In genomic region chr7:35267841-35268240, GRCm38 (mm10) we compare ENCODE assay signal across 12 mouse cellular contexts. TPM values are rescaled to one million over a fixed set of nuclear protein-coding genes. Genes with fewer than 3 reads are reported as not detected.
DNase-seq lines count a peak whose midpoint lies in the region; ATAC-seq and TF ChIP-seq lines count a peak whose summit lies in the region.
"Had no signal": no experiment of that assay in that cellular context is flagged by ENCODE, and none has a peak within 500 bp of the region (broad histone marks: within the 10 kb centered on the region; RNA-seq: fewer than 3 reads in every experiment).

No protein-coding gene starts in this region.

- no peak for DNase-seq in heart, adult 2 months
- no peak for DNase-seq in lung, embryonic 14.5 days
- DNase-seq in lung, adult 2 months, result no peak
- DNase-seq in ES-CJ7 (ENCODE audit: low read depth, low spot score), result peak; percentile 80
- peak; percentile 24 for DNase-seq in naive thymus-derived CD4-positive, alpha-beta T cell, adult 2 months (ENCODE audit: low read depth)
- no peak for DNase-seq in thymus, postnatal 10 days (ENCODE audit: low spot score in 2 of 2)
- DNase-seq in cerebellum, postnatal 10 days, result no peak
- DNase-seq: heart, postnatal 4 days had no signal

- 0 out of 2 replicates have a peak, but pooled peaks cover 3% of the 10 kb centered on the region for H3K9me3 ChIP-seq in heart, embryonic 12.5 days (replicated peaks)
- no peaks in the 10 kb centered on the region for H3K9me3 ChIP-seq in lung, embryonic 14.5 days (ENCODE audit: low read depth, low read length)
- H3K9me3 ChIP-seq: lung, embryonic 15.5 days had no signal

- no peaks in the 10 kb centered on the region for H3K79me2 ChIP-seq in heart, adult 2 months (replicated peaks; ENCODE audit: control insufficient read depth, insufficient read depth, low read length)

- no peak overlapping the region for H3K9ac ChIP-seq in heart, adult 2 months (ENCODE audit: low read depth, low read length)
- H3K9ac ChIP-seq in heart, embryonic 12.5 days, result no peak overlapping the region
- H3K9ac ChIP-seq in lung, embryonic 14.5 days, result no peak overlapping the region
- H3K9ac ChIP-seq: lung, embryonic 15.5 days had no signal

- no peaks in the 10 kb centered on the region for H3K36me3 ChIP-seq in heart, adult 2 months (ENCODE audit: control insufficient read depth, insufficient read depth, low read length)
- no peaks in the 10 kb centered on the region for H3K36me3 ChIP-seq in heart, embryonic 12.5 days
- no peaks in the 10 kb centered on the region for H3K36me3 ChIP-seq in lung, embryonic 14.5 days (ENCODE audit: insufficient read depth)
- H3K36me3 ChIP-seq: lung, embryonic 15.5 days had no signal

- no peak for TF ChIP-seq EP300 in heart, adult 2 months (IDR thresholded peaks at IDR 0.05; ENCODE audit: insufficient read depth, low read depth, low read length)

- TF ChIP-seq POLR2A in heart, adult 2 months (IDR thresholded peaks at IDR 0.05; ENCODE audit: insufficient read depth, low read depth, low read length), result no peak
- no peak for TF ChIP-seq POLR2A in lung, adult 2 months (IDR thresholded peaks at IDR 0.05; ENCODE audit: borderline replicate concordance, extremely low read depth, low read depth, low read length)

- no peak overlapping the region for H3K4me2 ChIP-seq in heart, embryonic 12.5 days
- no peak overlapping the region for H3K4me2 ChIP-seq in lung, embryonic 14.5 days
- H3K4me2 ChIP-seq: lung, embryonic 15.5 days had no signal

- TF ChIP-seq CTCF in heart, adult 2 months (IDR thresholded peaks at IDR 0.05), result peak; percentile 35
- 0 out of 2 replicates have a peak, but pooled peaks have one; percentile 10 for TF ChIP-seq CTCF in lung, embryonic 14.5 days (IDR thresholded peaks at IDR 0.05; ENCODE audit: low read depth)
- no peak for TF ChIP-seq CTCF in lung, adult 2 months (IDR thresholded peaks at IDR 0.05; ENCODE audit: insufficient read depth, low read length)

- 69% methylated on average over 5 of the region's 5 CpGs for WGBS in heart, adult 2 months
- 72% methylated on average over 5 of the region's 5 CpGs for WGBS in heart, embryonic 12.5 days
- WGBS in lung, embryonic 14.5 days, result 59% methylated on average over 5 of the region's 5 CpGs
- WGBS in lung, adult 2 months, result 55% methylated on average over 5 of the region's 5 CpGs

- peaks cover 2% of the 10 kb centered on the region; the same call in 1 of the 2 replicates for H3K4me1 ChIP-seq in heart, adult 2 months (ENCODE audit: control insufficient read depth, insufficient read depth, low read length)
- peaks cover 2% of the 10 kb centered on the region; the same call in 1 of the 2 replicates for H3K4me1 ChIP-seq in heart, embryonic 12.5 days (replicated peaks)
- H3K4me1 ChIP-seq in lung, embryonic 14.5 days (ENCODE audit: insufficient read depth), result no peaks in the 10 kb centered on the region
- H3K4me1 ChIP-seq in lung, adult 2 months (ENCODE audit: control insufficient read depth, insufficient read depth, low read length), result peaks cover 4% of the 10 kb centered on the region

- no peak overlapping the region for H3K27ac ChIP-seq in heart, adult 2 months
- H3K27ac ChIP-seq in heart, embryonic 12.5 days (ENCODE audit: poor library complexity, severe bottlenecking), result no peak overlapping the region
- no peak overlapping the region for H3K27ac ChIP-seq in lung, embryonic 14.5 days (ENCODE audit: low read depth)
- H3K27ac ChIP-seq: lung, embryonic 15.5 days had no signal

- H3K27me3 ChIP-seq in heart, adult 2 months (ENCODE audit: control insufficient read depth, insufficient read depth, low read length), result no peaks in the 10 kb centered on the region
- H3K27me3 ChIP-seq in heart, embryonic 12.5 days (replicated peaks), result no peaks in the 10 kb centered on the region
- no peaks in the 10 kb centered on the region for H3K27me3 ChIP-seq in lung, embryonic 14.5 days (ENCODE audit: insufficient read depth, low read length)
- H3K27me3 ChIP-seq: lung, embryonic 15.5 days had no signal

- intact Hi-C loops in heart, adult 2 months (cut with DNase I), result loop anchor here (10.0 kb wide), 1 partner anchor 593 kb away; no protein-coding TSS in a partner anchor

- H3K4me3 ChIP-seq in heart, adult 2 months, result no peak overlapping the region
- H3K4me3 ChIP-seq in heart, embryonic 12.5 days, result no peak overlapping the region
- no peak overlapping the region for H3K4me3 ChIP-seq in lung, embryonic 14.5 days (ENCODE audit: low read depth, low read length)
- no peak overlapping the region for H3K4me3 ChIP-seq in lung, adult 2 months (replicated peaks; ENCODE audit: extremely low read depth, low read depth, low read length)
- H3K4me3 ChIP-seq: lung, embryonic 15.5 days had no signal

- no peak for ATAC-seq in heart, embryonic 12.5 days (ENCODE audit: insufficient number of reproducible peaks, low FRiP score)
- ATAC-seq in lung, embryonic 14.5 days (ENCODE audit: insufficient read depth), result no peak
- ATAC-seq: forebrain, embryonic 16.5 days had no signal

RNA-seq across cellular contexts. Expression of gene Gpatch1, which starts 50.4 kb away (rescaled TPM):
- 10 to 100 TPM; 11.6 to 12.5 TPM for total RNA-seq in heart, adult 2 months (2021)
- 3.9 and 5.3 TPM in 2 replicates for polyA plus RNA-seq in heart, adult 2 months (2012; rRNA removed)
- polyA plus RNA-seq in heart, embryonic 12.5 days (2016; fragmentation: Nextera tagmentation; extraction: Ambion mirVana), result 12.5 and 13.3 TPM in 2 replicates
- polyA plus RNA-seq in lung, embryonic 14.5 days (2014; fragmentation: Nextera tagmentation; extraction: Ambion mirVana), result 15.9 and 16.1 TPM in 2 replicates
- 4.9 and 5.7 TPM in 2 replicates for polyA plus RNA-seq in lung, adult 2 months (2012; rRNA removed)

RNA-seq across cellular contexts. Expression of gene Lrp3, which starts 52.5 kb away (rescaled TPM):
- 1 to 10 TPM; 6.7 to 7.4 TPM for total RNA-seq in heart, adult 2 months (2021)
- 9.4 and 10.7 TPM in 2 replicates for polyA plus RNA-seq in heart, adult 2 months (2012; rRNA removed)
- 1.6 and 1.7 TPM in 2 replicates for polyA plus RNA-seq in heart, embryonic 12.5 days (2016; fragmentation: Nextera tagmentation; extraction: Ambion mirVana)
- polyA plus RNA-seq in lung, embryonic 14.5 days (2014; fragmentation: Nextera tagmentation; extraction: Ambion mirVana), result 8.2 and 11.2 TPM in 2 replicates
- 10.1 and 12.3 TPM in 2 replicates for polyA plus RNA-seq in lung, adult 2 months (2012; rRNA removed)
- total RNA-seq: granulocyte monocyte progenitor cell, adult 5-6 weeks had no signal

Comparison
In these comparisons a context has a peak if more than half of its experiments do, and no peak if none do; other contexts are left out.
1. DNase-seq: peak in ES-CJ7 (single experiment) and naive thymus-derived CD4-positive, alpha-beta T cell, adult 2 months (single experiment); none in heart, adult 2 months (0 of 2), lung, embryonic 14.5 days (single experiment), lung, adult 2 months (single experiment), thymus, postnatal 10 days (0 of 2) and cerebellum, postnatal 10 days (0 of 2).